Mouse (Mus musculus) bone marrow, adult 2 months (tissue): ENCODE data around the gene Rhbdf1.

ENCODE experiments used
- CTCF ChIP-seq: fragments of 200-500 bp; IDR thresholded peaks from 2 replicates; pipeline ENCODE4 v1.5.1; 2011; ENCODE audit warnings: low read length, control low read depth; ENCODE audit not compliant: control insufficient read depth, insufficient read depth
- POLR2A ChIP-seq: fragments of 200-500 bp; IDR thresholded peaks from 2 replicates; pipeline ENCODE4 v1.6.1; 2011; ENCODE audit warnings: low read depth, mild to moderate bottlenecking, control low read depth, low read length, borderline replicate concordance; ENCODE audit not compliant: control insufficient read depth

DNA sequence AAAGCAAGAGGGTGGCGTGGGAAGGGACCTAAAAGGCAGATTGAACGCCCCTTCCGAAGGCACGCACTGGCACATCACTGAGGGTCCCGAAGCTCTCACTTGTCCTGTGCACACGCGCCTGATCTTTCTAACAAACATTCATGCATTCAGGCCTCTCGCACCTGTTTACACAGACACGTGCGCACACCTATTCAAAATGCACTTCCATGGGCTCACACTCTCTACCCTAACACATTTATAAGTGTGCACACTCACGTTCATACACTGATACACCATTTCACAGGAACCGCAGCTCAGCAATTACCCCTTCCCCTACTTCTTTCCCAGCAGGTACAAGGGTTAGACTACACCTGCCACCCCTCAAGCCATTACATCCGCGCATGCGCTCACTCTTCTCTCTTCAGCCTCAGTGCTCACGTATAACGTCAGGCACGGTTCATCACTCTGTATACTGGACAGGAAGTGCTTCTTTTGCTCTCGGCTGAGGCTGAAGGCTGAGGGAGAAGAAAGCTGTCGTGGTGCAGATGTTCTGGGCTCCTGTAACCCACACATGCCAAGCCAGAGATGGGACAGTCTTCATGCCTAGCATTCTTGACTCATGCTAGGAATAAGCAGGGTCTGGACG, 582 bp upstream of the Rhbdf1 start:
- TF ChIP-seq CTCF (no peak), POLR2A (no peak)
